Mouse (Mus musculus): ENCODE measurements around the gene Ptchd4. TPM values are rescaled to one million over a fixed set of nuclear protein-coding genes. Genes with fewer than 3 reads are reported as not detected.

The Ptchd4 gene
- polyA plus RNA-seq, 1 experiment from 2014 or later = 0.86 TPM

GRCm38 (mm10) chr17:42335787-42336186 is 20.0 kb downstream of the Ptchd4 start:
- no peaks in the 10 kb centered on the region for H3K27me3 ChIP-seq
- no peak for ATAC-seq (replicated peaks; ENCODE audit: low FRiP score)
- no peak overlapping the region for H3K27ac ChIP-seq
- H3K4me1 ChIP-seq = no peaks in the 10 kb centered on the region
- H3K36me3 ChIP-seq = no peaks in the 10 kb centered on the region
- H3K4me2 ChIP-seq = no peak overlapping the region
- H3K9ac ChIP-seq = no peak overlapping the region
- H3K9me3 ChIP-seq (replicated peaks) = no peaks in the 10 kb centered on the region
- no peak overlapping the region for H3K4me3 ChIP-seq (replicated peaks)

- H3K9me3 ChIP-seq (replicated peaks) = no peaks in the 10 kb centered on the region
- no peak for ATAC-seq (replicated peaks; ENCODE audit: low FRiP score)
- 85% methylated on average over 6 of the region's 6 CpGs for WGBS
- no peaks in the 10 kb centered on the region for H3K4me1 ChIP-seq
- no peaks in the 10 kb centered on the region for H3K36me3 ChIP-seq
- no peaks in the 10 kb centered on the region for H3K27me3 ChIP-seq
- H3K9ac ChIP-seq = no peak overlapping the region
- H3K27ac ChIP-seq = no peak overlapping the region
- no peak overlapping the region for H3K4me3 ChIP-seq (replicated peaks)
- H3K4me2 ChIP-seq = no peak overlapping the region
These were observed 20.8 kb downstream of the Ptchd4 start for GRCm38 (mm10) chr17:42336571-42336970.

- no peaks in the 10 kb centered on the region for H3K36me3 ChIP-seq
- no peaks in the 10 kb centered on the region for H3K9me3 ChIP-seq (replicated peaks)
- H3K9ac ChIP-seq = no peak overlapping the region
- H3K4me2 ChIP-seq = no peak overlapping the region
- ATAC-seq (replicated peaks; ENCODE audit: low FRiP score) = no peak
- no peak overlapping the region for H3K4me3 ChIP-seq (replicated peaks)
- no peak overlapping the region for H3K27ac ChIP-seq
- H3K27me3 ChIP-seq = no peaks in the 10 kb centered on the region
- H3K4me1 ChIP-seq = no peaks in the 10 kb centered on the region
These were observed 30.3 kb downstream of the Ptchd4 start for GRCm38 (mm10) chr17:42346027-42346426.

GRCm38 (mm10) chr17:42358481-42358880 is 42.7 kb downstream of the Ptchd4 start:
- no peak overlapping the region for H3K4me3 ChIP-seq (replicated peaks)
- no peaks in the 10 kb centered on the region for H3K36me3 ChIP-seq
- no peaks in the 10 kb centered on the region for H3K9me3 ChIP-seq (replicated peaks)
- no peaks in the 10 kb centered on the region for H3K27me3 ChIP-seq
- H3K27ac ChIP-seq = no peak overlapping the region
- no peaks in the 10 kb centered on the region for H3K4me1 ChIP-seq
- no peak for ATAC-seq (replicated peaks; ENCODE audit: low FRiP score)
- no peak overlapping the region for H3K4me2 ChIP-seq
- 62% methylated on average over 1 of the region's 1 CpGs for WGBS
- no peak overlapping the region for H3K9ac ChIP-seq

- Histone ChIP-seq H3K36me3 (no peaks in the 10 kb centered on the region), H3K9ac (no peak overlapping the region), H3K27ac (no peak overlapping the region), H3K27me3 (no peaks in the 10 kb centered on the region), H3K4me3 (replicated peaks) (no peak overlapping the region), H3K4me2 (no peak overlapping the region), H3K9me3 (replicated peaks) (no peaks in the 10 kb centered on the region), H3K4me1 (no peaks in the 10 kb centered on the region)
- no peak for ATAC-seq (replicated peaks; ENCODE audit: low FRiP score)
- WGBS = 94% methylated on average over 6 of the region's 6 CpGs
These were observed 47.5 kb downstream of the Ptchd4 start for GRCm38 (mm10) chr17:42363085-42363710.

GRCm38 (mm10) chr17:42364716-42365115 is 49.0 kb downstream of the Ptchd4 start:
- Histone ChIP-seq H3K4me3 (replicated peaks) (no peak overlapping the region), H3K27ac (no peak overlapping the region), H3K9ac (no peak overlapping the region), H3K4me1 (no peaks in the 10 kb centered on the region), H3K4me2 (no peak overlapping the region), H3K27me3 (no peaks in the 10 kb centered on the region), H3K36me3 (no peaks in the 10 kb centered on the region), H3K9me3 (replicated peaks) (no peaks in the 10 kb centered on the region)
- no peak for ATAC-seq (replicated peaks; ENCODE audit: low FRiP score)
- WGBS = 43% methylated on average over 1 of the region's 1 CpGs

GRCm38 (mm10) chr17:42374881-42375280 is 59.1 kb downstream of the Ptchd4 start:
- Histone ChIP-seq H3K9ac (no peak overlapping the region), H3K9me3 (replicated peaks) (no peaks in the 10 kb centered on the region), H3K36me3 (no peaks in the 10 kb centered on the region), H3K27ac (no peak overlapping the region), H3K4me1 (no peaks in the 10 kb centered on the region), H3K4me3 (replicated peaks) (no peak overlapping the region), H3K27me3 (no peaks in the 10 kb centered on the region), H3K4me2 (no peak overlapping the region)
- WGBS = 89% methylated on average over 4 of the region's 4 CpGs
- ATAC-seq (replicated peaks; ENCODE audit: low FRiP score) = no peak

GRCm38 (mm10) chr17:42393086-42393485 is 77.3 kb downstream of the Ptchd4 start:
- no peaks in the 10 kb centered on the region for H3K36me3 ChIP-seq
- no peak overlapping the region for H3K27ac ChIP-seq
- no peaks in the 10 kb centered on the region for H3K9me3 ChIP-seq (replicated peaks)
- no peaks in the 10 kb centered on the region for H3K27me3 ChIP-seq
- no peak overlapping the region for H3K4me3 ChIP-seq (replicated peaks)
- H3K9ac ChIP-seq = no peak overlapping the region
- H3K4me1 ChIP-seq = no peaks in the 10 kb centered on the region
- H3K4me2 ChIP-seq = no peak overlapping the region
- no peak for ATAC-seq (replicated peaks; ENCODE audit: low FRiP score)

GRCm38 (mm10) chr17:42395299-42395698 is 79.6 kb downstream of the Ptchd4 start:
- Histone ChIP-seq H3K4me2 (no peak overlapping the region), H3K9ac (no peak overlapping the region), H3K27ac (no peak overlapping the region), H3K4me1 (no peaks in the 10 kb centered on the region), H3K9me3 (replicated peaks) (no peaks in the 10 kb centered on the region), H3K36me3 (no peaks in the 10 kb centered on the region), H3K27me3 (no peaks in the 10 kb centered on the region), H3K4me3 (replicated peaks) (no peak overlapping the region)
- no peak for ATAC-seq (replicated peaks; ENCODE audit: low FRiP score)
- 87% methylated on average over 3 of the region's 3 CpGs for WGBS

- H3K4me3 ChIP-seq (replicated peaks) = no peak overlapping the region
- no peak overlapping the region for H3K4me2 ChIP-seq
- 97% methylated on average over 1 of the region's 1 CpGs for WGBS
- H3K27me3 ChIP-seq = no peaks in the 10 kb centered on the region
- H3K9me3 ChIP-seq (replicated peaks) = no peaks in the 10 kb centered on the region
- H3K27ac ChIP-seq = no peak overlapping the region
- no peaks in the 10 kb centered on the region for H3K36me3 ChIP-seq
- no peak for ATAC-seq (replicated peaks; ENCODE audit: low FRiP score)
- H3K9ac ChIP-seq = no peak overlapping the region
- H3K4me1 ChIP-seq = no peaks in the 10 kb centered on the region
These were observed 102.7 kb downstream of the Ptchd4 start for GRCm38 (mm10) chr17:42418449-42418848.

GRCm38 (mm10) chr17:42427961-42428360 is 112.2 kb downstream of the Ptchd4 start:
- Histone ChIP-seq H3K4me3 (replicated peaks) (no peak overlapping the region), H3K36me3 (no peaks in the 10 kb centered on the region), H3K9me3 (replicated peaks) (no peaks in the 10 kb centered on the region), H3K27ac (no peak overlapping the region), H3K4me1 (no peaks in the 10 kb centered on the region), H3K9ac (no peak overlapping the region), H3K27me3 (no peaks in the 10 kb centered on the region), H3K4me2 (no peak overlapping the region)
- WGBS = 86% methylated on average over 1 of the region's 1 CpGs
- no peak for ATAC-seq (replicated peaks; ENCODE audit: low FRiP score)

GRCm38 (mm10) chr17:42430380-42430779 is 114.6 kb downstream of the Ptchd4 start:
- Histone ChIP-seq H3K4me2 (no peak overlapping the region), H3K27ac (no peak overlapping the region), H3K27me3 (no peaks in the 10 kb centered on the region), H3K4me1 (no peaks in the 10 kb centered on the region), H3K9me3 (replicated peaks) (no peaks in the 10 kb centered on the region), H3K4me3 (replicated peaks) (no peak overlapping the region), H3K36me3 (no peaks in the 10 kb centered on the region), H3K9ac (no peak overlapping the region)
- ATAC-seq (replicated peaks; ENCODE audit: low FRiP score) = no peak
- WGBS = 90% methylated on average over 2 of the region's 2 CpGs

GRCm38 (mm10) chr17:42452235-42452634 is 136.5 kb downstream of the Ptchd4 start:
- Histone ChIP-seq H3K36me3 (no peaks in the 10 kb centered on the region), H3K27me3 (no peaks in the 10 kb centered on the region), H3K4me1 (no peaks in the 10 kb centered on the region), H3K4me3 (replicated peaks) (no peak overlapping the region), H3K9me3 (replicated peaks) (no peaks in the 10 kb centered on the region), H3K27ac (no peak overlapping the region), H3K9ac (no peak overlapping the region), H3K4me2 (no peak overlapping the region)
- no peak for ATAC-seq (replicated peaks; ENCODE audit: low FRiP score)
- 84% methylated on average over 2 of the region's 2 CpGs for WGBS

All from kidney, embryonic 15.5 days (tissue).